Mouse (Mus musculus): ENCODE measurements around the gene Irgm2. TPM values are rescaled to one million over a fixed set of nuclear protein-coding genes. Genes with fewer than 3 reads are reported as not detected.
A peak's percentile ranks its signal among the peaks of the same experiment; 100 is the strongest.

Irgm2 gene
- polyA plus RNA-seq, 1 experiment from 2014 or later: 2.4 TPM

- Histone ChIP-seq H3K9me3 (no peaks in the 10 kb centered on the region), H3K4me2 (no peak overlapping the region), H3K27ac (no peak overlapping the region), H3K36me3 (peaks cover 3% of the 10 kb centered on the region; the same call in 1 of the 2 replicates), H3K9ac (no peak overlapping the region), H3K27me3 (no peaks in the 10 kb centered on the region), H3K4me1 (no peaks in the 10 kb centered on the region), H3K4me3 (no peak overlapping the region)
- WGBS: 95% methylated on average over 3 of the region's 3 CpGs
- ATAC-seq (ENCODE audit: borderline replicate concordance, extremely low read depth, low FRiP score, low TSS enrichment): no peak
These were observed 15.8 kb upstream of the Irgm2 start for GRCm38 (mm10) chr11:58183579-58183978.

- Histone ChIP-seq H3K4me2 (no peak overlapping the region), H3K36me3 (no peaks in the 10 kb centered on the region), H3K4me1 (peaks cover 6% of the 10 kb centered on the region; the same call in 1 of the 2 replicates), H3K27ac (no peak overlapping the region), H3K9ac (no peak overlapping the region), H3K9me3 (no peaks in the 10 kb centered on the region), H3K4me3 (no peak overlapping the region), H3K27me3 (no peaks in the 10 kb centered on the region)
- WGBS: 90% methylated on average over 6 of the region's 6 CpGs
- ATAC-seq (ENCODE audit: borderline replicate concordance, extremely low read depth, low FRiP score, low TSS enrichment): no peak
These were observed 9.7 kb upstream of the Irgm2 start for GRCm38 (mm10) chr11:58189675-58190074.

GRCm38 (mm10) chr11:58193326-58193725 lies 6.1 kb upstream of the Irgm2 start:
- Histone ChIP-seq H3K27me3 (no peaks in the 10 kb centered on the region), H3K4me3 (no peak overlapping the region), H3K4me2 (no peak overlapping the region), H3K27ac (0 out of 2 replicates have a peak overlapping the region, but pooled peaks have one; percentile 21), H3K36me3 (no peaks in the 10 kb centered on the region), H3K4me1 (peaks cover 6% of the 10 kb centered on the region; the same call in 1 of the 2 replicates), H3K9me3 (no peaks in the 10 kb centered on the region), H3K9ac (no peak overlapping the region)
- 50% methylated on average over 3 of the region's 3 CpGs for WGBS
- no peak for ATAC-seq (ENCODE audit: borderline replicate concordance, extremely low read depth, low FRiP score, low TSS enrichment)

GRCm38 (mm10) chr11:58193860-58194520 lies 5.4 kb upstream of the Irgm2 start:
- Histone ChIP-seq H3K9ac (no peak overlapping the region), H3K36me3 (no peaks in the 10 kb centered on the region), H3K4me2 (no peak overlapping the region), H3K4me3 (no peak overlapping the region), H3K27me3 (no peaks in the 10 kb centered on the region), H3K4me1 (peaks cover 6% of the 10 kb centered on the region; the same call in 1 of the 2 replicates), H3K9me3 (no peaks in the 10 kb centered on the region), H3K27ac (no peak overlapping the region)
- ATAC-seq (ENCODE audit: borderline replicate concordance, extremely low read depth, low FRiP score, low TSS enrichment): no peak
- 26% methylated on average over 4 of the region's 4 CpGs for WGBS

GRCm38 (mm10) chr11:58198663-58199062 lies 755 bp upstream of the Irgm2 start:
- 78% methylated on average over 4 of the region's 4 CpGs for WGBS

GRCm38 (mm10) chr11:58200226-58200625 lies 808 bp downstream of the Irgm2 start:
- H3K4me3 ChIP-seq: no peak overlapping the region
- no peaks in the 10 kb centered on the region for H3K27me3 ChIP-seq
- no peaks in the 10 kb centered on the region for H3K36me3 ChIP-seq
- H3K27ac ChIP-seq: no peak overlapping the region
- H3K9ac ChIP-seq: no peak overlapping the region
- H3K4me1 ChIP-seq: no peaks in the 10 kb centered on the region
- ATAC-seq (ENCODE audit: borderline replicate concordance, extremely low read depth, low FRiP score, low TSS enrichment): no peak
- peak overlapping the region; percentile 68; the same call in 1 of the 2 replicates for H3K4me2 ChIP-seq
- WGBS: 82% methylated on average over 4 of the region's 4 CpGs
- no peaks in the 10 kb centered on the region for H3K9me3 ChIP-seq

More at GRCm38 (mm10) chr11:58198663-58199062, 755 bp upstream of the Irgm2 start:
- Histone ChIP-seq H3K27me3 (no peaks in the 10 kb centered on the region), H3K4me1 (peaks cover 4% of the 10 kb centered on the region; the same call in 1 of the 2 replicates), H3K9me3 (no peaks in the 10 kb centered on the region), H3K4me2 (peak overlapping the region; percentile 68), H3K4me3 (peak overlapping the region; percentile 72), H3K9ac (no peak overlapping the region), H3K27ac (no peak overlapping the region), H3K36me3 (no peaks in the 10 kb centered on the region)
- no peak for ATAC-seq (ENCODE audit: borderline replicate concordance, extremely low read depth, low FRiP score, low TSS enrichment)

GRCm38 (mm10) chr11:58201052-58201451 lies 1.6 kb downstream of the Irgm2 start:
- Histone ChIP-seq H3K9ac (no peak overlapping the region), H3K4me3 (no peak overlapping the region), H3K9me3 (no peaks in the 10 kb centered on the region), H3K4me1 (no peaks in the 10 kb centered on the region), H3K4me2 (no peak overlapping the region), H3K36me3 (no peaks in the 10 kb centered on the region), H3K27me3 (no peaks in the 10 kb centered on the region), H3K27ac (no peak overlapping the region)
- 81% methylated on average over 12 of the region's 12 CpGs for WGBS
- ATAC-seq (ENCODE audit: borderline replicate concordance, extremely low read depth, low FRiP score, low TSS enrichment): no peak

- Histone ChIP-seq H3K36me3 (no peaks in the 10 kb centered on the region), H3K9ac (no peak overlapping the region), H3K9me3 (no peaks in the 10 kb centered on the region), H3K27me3 (no peaks in the 10 kb centered on the region), H3K4me2 (no peak overlapping the region), H3K4me3 (no peak overlapping the region), H3K4me1 (no peaks in the 10 kb centered on the region), H3K27ac (no peak overlapping the region)
- 81% methylated on average over 1 of the region's 1 CpGs for WGBS
- no peak for ATAC-seq (ENCODE audit: borderline replicate concordance, extremely low read depth, low FRiP score, low TSS enrichment)
These were observed 11.0 kb downstream of the Irgm2 start for GRCm38 (mm10) chr11:58210321-58210886.

GRCm38 (mm10) chr11:58211062-58211681 lies 11.8 kb downstream of the Irgm2 start:
- H3K36me3 ChIP-seq: no peaks in the 10 kb centered on the region
- no peak overlapping the region for H3K4me3 ChIP-seq
- H3K9me3 ChIP-seq: no peaks in the 10 kb centered on the region
- H3K9ac ChIP-seq: no peak overlapping the region
- no peaks in the 10 kb centered on the region for H3K27me3 ChIP-seq
- no peak overlapping the region for H3K27ac ChIP-seq
- 26% methylated on average over 9 of the region's 9 CpGs for WGBS
- H3K4me1 ChIP-seq: peaks cover 5% of the 10 kb centered on the region; the same call in 1 of the 2 replicates
- no peak overlapping the region for H3K4me2 ChIP-seq
- ATAC-seq (ENCODE audit: borderline replicate concordance, extremely low read depth, low FRiP score, low TSS enrichment): no peak

GRCm38 (mm10) chr11:58211682-58212067 lies 12.3 kb downstream of the Irgm2 start:
- Histone ChIP-seq H3K4me1 (peaks cover 6% of the 10 kb centered on the region; the same call in 1 of the 2 replicates), H3K27ac (no peak overlapping the region), H3K27me3 (no peaks in the 10 kb centered on the region), H3K36me3 (no peaks in the 10 kb centered on the region), H3K9ac (no peak overlapping the region), H3K9me3 (no peaks in the 10 kb centered on the region), H3K4me3 (no peak overlapping the region), H3K4me2 (no peak overlapping the region)
- no peak for ATAC-seq (ENCODE audit: borderline replicate concordance, extremely low read depth, low FRiP score, low TSS enrichment)
- 25% methylated on average over 2 of the region's 2 CpGs for WGBS

GRCm38 (mm10) chr11:58213673-58214342 lies 14.4 kb downstream of the Irgm2 start:
- no peak overlapping the region for H3K27ac ChIP-seq
- H3K36me3 ChIP-seq: no peaks in the 10 kb centered on the region
- peak overlapping the region; percentile 65; the same call in 1 of the 2 replicates for H3K4me2 ChIP-seq
- H3K9ac ChIP-seq: no peak overlapping the region
- WGBS: 76% methylated on average over 7 of the region's 7 CpGs
- H3K4me3 ChIP-seq: no peak overlapping the region; the same call in 1 of the 2 replicates
- ATAC-seq (ENCODE audit: borderline replicate concordance, extremely low read depth, low FRiP score, low TSS enrichment): no peak
- peaks cover 6% of the 10 kb centered on the region; the same call in 1 of the 2 replicates for H3K4me1 ChIP-seq
- no peaks in the 10 kb centered on the region for H3K9me3 ChIP-seq
- no peaks in the 10 kb centered on the region for H3K27me3 ChIP-seq

All from lung, embryonic 15.5 days (tissue).